ENCODE assay signal across 8 mouse cellular contexts in genomic region chr2:152693735-152694134, GRCm38 (mm10). TPM values are rescaled to one million over a fixed set of nuclear protein-coding genes. Genes with fewer than 3 reads are reported as not detected.
DNase-seq lines count a peak whose midpoint lies in the region; ATAC-seq and TF ChIP-seq lines count a peak whose summit lies in the region.

No protein-coding gene starts in this region.

- H3K36me3 ChIP-seq in kidney, embryonic 16.5 days (ENCODE audit: insufficient read depth, low read length): peaks cover 40% of the 10 kb centered on the region
- H3K36me3 ChIP-seq in embryonic facial prominence, embryonic 15.5 days: peaks cover 51% of the 10 kb centered on the region
- H3K36me3 ChIP-seq in intestine, embryonic 15.5 days: peaks cover 25% of the 10 kb centered on the region
- peaks cover 42% of the 10 kb centered on the region for H3K36me3 ChIP-seq in midbrain, postnatal 0 days (ENCODE audit: insufficient read depth, low read length)

- no peak for ATAC-seq in kidney, embryonic 16.5 days (ENCODE audit: low FRiP score, low TSS enrichment)
- ATAC-seq in embryonic facial prominence, embryonic 15.5 days (ENCODE audit: insufficient number of reproducible peaks, low FRiP score, low TSS enrichment, low read depth): no peak
- ATAC-seq in intestine, embryonic 15.5 days: no peak
- ATAC-seq in midbrain, postnatal 0 days (ENCODE audit: low FRiP score): no peak

- H3K9me3 ChIP-seq in kidney, embryonic 16.5 days (ENCODE audit: low read length): no peaks in the 10 kb centered on the region
- no peaks in the 10 kb centered on the region for H3K9me3 ChIP-seq in embryonic facial prominence, embryonic 15.5 days (replicated peaks)
- H3K9me3 ChIP-seq in intestine, embryonic 15.5 days: no peaks in the 10 kb centered on the region
- no peaks in the 10 kb centered on the region for H3K9me3 ChIP-seq in midbrain, postnatal 0 days (ENCODE audit: low read length)

- 0 out of 2 replicates have a peak overlapping the region, but pooled peaks have one; percentile 10 for H3K4me3 ChIP-seq in kidney, embryonic 16.5 days (ENCODE audit: low read length)
- H3K4me3 ChIP-seq in embryonic facial prominence, embryonic 15.5 days (replicated peaks): peak overlapping the region; percentile 22; the same call in 1 of the 2 replicates
- H3K4me3 ChIP-seq in intestine, embryonic 15.5 days (replicated peaks): 0 out of 2 replicates have a peak overlapping the region, but pooled peaks have one; percentile 0
- H3K4me3 ChIP-seq in midbrain, postnatal 0 days (ENCODE audit: low read depth, low read length): no peak overlapping the region

- WGBS in kidney, embryonic 16.5 days: 75% methylated on average over 13 of the region's 13 CpGs
- 67% methylated on average over 13 of the region's 13 CpGs for WGBS in embryonic facial prominence, embryonic 15.5 days
- WGBS in intestine, embryonic 15.5 days: 81% methylated on average over 13 of the region's 13 CpGs
- WGBS in midbrain, postnatal 0 days: 88% methylated on average over 13 of the region's 13 CpGs

- peak overlapping the region; percentile 68 for H3K27ac ChIP-seq in kidney, embryonic 16.5 days (ENCODE audit: low read length)
- H3K27ac ChIP-seq in embryonic facial prominence, embryonic 15.5 days (replicated peaks): peak overlapping the region; percentile 51
- H3K27ac ChIP-seq in intestine, embryonic 15.5 days: peak overlapping the region; percentile 48; the same call in 1 of the 2 replicates
- 0 out of 2 replicates have a peak overlapping the region, but pooled peaks have one; percentile 8 for H3K27ac ChIP-seq in midbrain, postnatal 0 days (ENCODE audit: low read depth, low read length)

- H3K9ac ChIP-seq in kidney, embryonic 16.5 days (replicated peaks; ENCODE audit: low read length): peak overlapping the region; percentile 40
- H3K9ac ChIP-seq in embryonic facial prominence, embryonic 15.5 days: no peak overlapping the region; the same call in 1 of the 2 replicates
- H3K9ac ChIP-seq in intestine, embryonic 15.5 days: no peak overlapping the region
- 0 out of 2 replicates have a peak overlapping the region, but pooled peaks have one; percentile 2 for H3K9ac ChIP-seq in midbrain, postnatal 0 days (replicated peaks; ENCODE audit: low read length, poor library complexity, severe bottlenecking)

- H3K4me1 ChIP-seq in kidney, embryonic 16.5 days (ENCODE audit: insufficient read depth, low read length): peaks cover 9% of the 10 kb centered on the region; the same call in 1 of the 2 replicates
- peaks cover 27% of the 10 kb centered on the region for H3K4me1 ChIP-seq in embryonic facial prominence, embryonic 15.5 days
- no peaks in the 10 kb centered on the region for H3K4me1 ChIP-seq in intestine, embryonic 15.5 days (replicated peaks)
- no peaks in the 10 kb centered on the region for H3K4me1 ChIP-seq in midbrain, postnatal 0 days (ENCODE audit: insufficient read depth, low read length)

- no peaks in the 10 kb centered on the region for H3K27me3 ChIP-seq in kidney, embryonic 16.5 days (ENCODE audit: insufficient read depth, low read length)
- no peaks in the 10 kb centered on the region for H3K27me3 ChIP-seq in embryonic facial prominence, embryonic 15.5 days
- H3K27me3 ChIP-seq in intestine, embryonic 15.5 days (replicated peaks): no peaks in the 10 kb centered on the region
- no peaks in the 10 kb centered on the region for H3K27me3 ChIP-seq in midbrain, postnatal 0 days (ENCODE audit: insufficient read depth, low read length)

- no peak for DNase-seq in kidney, postnatal 25 days
- DNase-seq in midbrain, postnatal 0 days (ENCODE audit: low spot score): no peak
- DNase-seq in embryo, embryonic 10 days (ENCODE audit: low spot score): no peak
- no peak for DNase-seq in frontal cortex, postnatal 25 days (ENCODE audit: low spot score in 2 of 2)
- no peak for DNase-seq in spleen, postnatal 36 days (ENCODE audit: low spot score in 2 of 2)

- H3K4me2 ChIP-seq in kidney, embryonic 16.5 days (replicated peaks; ENCODE audit: low read depth, low read length): peak overlapping the region; percentile 38; the same call in 1 of the 2 replicates
- peak overlapping the region; percentile 34 for H3K4me2 ChIP-seq in embryonic facial prominence, embryonic 15.5 days (replicated peaks)
- peak overlapping the region; percentile 42 for H3K4me2 ChIP-seq in intestine, embryonic 15.5 days (replicated peaks)
- peak overlapping the region; percentile 28; the same call in 1 of the 2 replicates for H3K4me2 ChIP-seq in midbrain, postnatal 0 days (ENCODE audit: low read depth, low read length, poor library complexity, severe bottlenecking)

- TF ChIP-seq CTCF in midbrain, postnatal 0 days (IDR thresholded peaks at IDR 0.05): no peak

RNA-seq across cellular contexts. Expression of gene Mcts2, which starts 6.9 kb away (rescaled TPM):
- 27.6 and 28.0 TPM in 2 replicates for polyA plus RNA-seq in kidney, embryonic 16.5 days (2015; fragmentation: Nextera tagmentation; extraction: Ambion mirVana)
- polyA plus RNA-seq in embryonic facial prominence, embryonic 15.5 days (2015; fragmentation: Nextera tagmentation; extraction: Ambion mirVana): 24.7 and 27.3 TPM in 2 replicates
- polyA plus RNA-seq in intestine, embryonic 15.5 days (2015; fragmentation: Nextera tagmentation; extraction: Ambion mirVana): 26.3 and 26.8 TPM in 2 replicates
- total RNA-seq in midbrain, postnatal 0 days (2014; rRNA removed): 14.5 and 21.8 TPM in 2 replicates
- 28.0 and 28.1 TPM in 2 replicates for polyA plus RNA-seq in midbrain, postnatal 0 days (2015; fragmentation: Nextera tagmentation; extraction: Ambion mirVana)

RNA-seq across cellular contexts. Expression of gene H13, which starts 24.5 kb away (rescaled TPM):
- 158 and 159 TPM in 2 replicates for polyA plus RNA-seq in kidney, embryonic 16.5 days (2015; fragmentation: Nextera tagmentation; extraction: Ambion mirVana)
- polyA plus RNA-seq in embryonic facial prominence, embryonic 15.5 days (2015; fragmentation: Nextera tagmentation; extraction: Ambion mirVana): 130 and 137 TPM in 2 replicates
- polyA plus RNA-seq in intestine, embryonic 15.5 days (2015; fragmentation: Nextera tagmentation; extraction: Ambion mirVana): 115 and 120 TPM in 2 replicates
- total RNA-seq in midbrain, postnatal 0 days (2014; rRNA removed): 166 and 173 TPM in 2 replicates
- 175 and 182 TPM in 2 replicates for polyA plus RNA-seq in midbrain, postnatal 0 days (2015; fragmentation: Nextera tagmentation; extraction: Ambion mirVana)

RNA-seq across cellular contexts. Expression of gene Id1, which starts 42.3 kb away (rescaled TPM):
- polyA plus RNA-seq in kidney, embryonic 16.5 days (2015; fragmentation: Nextera tagmentation; extraction: Ambion mirVana): 139 and 151 TPM in 2 replicates
- 142 and 160 TPM in 2 replicates for polyA plus RNA-seq in embryonic facial prominence, embryonic 15.5 days (2015; fragmentation: Nextera tagmentation; extraction: Ambion mirVana)
- polyA plus RNA-seq in intestine, embryonic 15.5 days (2015; fragmentation: Nextera tagmentation; extraction: Ambion mirVana): 102 and 116 TPM in 2 replicates
- total RNA-seq in midbrain, postnatal 0 days (2014; rRNA removed): 69.6 and 71.7 TPM in 2 replicates
- polyA plus RNA-seq in midbrain, postnatal 0 days (2015; fragmentation: Nextera tagmentation; extraction: Ambion mirVana): 52.6 and 58.3 TPM in 2 replicates

Comparison
In these comparisons a context has a peak if more than half of its experiments do, and no peak if none do; other contexts are left out.
1. H3K27ac ChIP-seq: peak in every context shown above with its lines; median percentile 68 in kidney, embryonic 16.5 days; 51 in embryonic facial prominence, embryonic 15.5 days; 48 in intestine, embryonic 15.5 days; 8 in midbrain, postnatal 0 days.
2. H3K9ac ChIP-seq: peak in kidney, embryonic 16.5 days (single experiment) and midbrain, postnatal 0 days (single experiment); none in embryonic facial prominence, embryonic 15.5 days (single experiment) and intestine, embryonic 15.5 days (single experiment).
3. Peak in every context shown above with its lines, with median percentiles within 50 percentile points of each other: H3K4me2 ChIP-seq.